Mouse (Mus musculus): ENCODE measurements at regions not wholly inside any gene's neighbourhood (a gene's known extent, or its start where the extent isn't known, plus 50 kb on each side); places are given as distances from the start of the nearest gene placed in this dataset.

DNA sequence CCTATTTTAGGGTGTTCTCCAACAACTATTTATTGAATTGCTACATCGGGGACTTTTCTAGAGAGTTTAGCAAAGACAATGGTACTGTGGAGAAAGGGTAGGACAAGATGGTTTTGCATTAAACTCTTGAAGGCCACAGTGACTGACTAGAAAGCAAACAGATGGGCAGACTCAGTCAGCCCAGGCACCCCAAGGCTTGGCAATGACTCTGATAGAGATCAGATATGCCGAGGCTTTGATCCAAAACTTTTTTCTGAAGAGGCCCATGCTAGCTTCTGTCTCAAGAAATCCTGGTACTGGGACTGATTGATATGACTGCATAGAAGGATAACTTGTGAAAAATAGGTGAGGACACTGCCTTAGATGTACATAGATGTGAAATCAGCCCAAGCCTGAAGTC is 197.9 kb upstream of the Akr1e1 start:
- no peak for DNase-seq (ENCODE audit: extremely low read depth)
- dilution Hi-C loops (cut with MboI; ENCODE audit: extremely low pct_ligation_motif_present, extremely low pct_unique_long_range_greater_than_20kb, low sequenced_read_pairs), result no loop called here
- Histone ChIP-seq H3K4me3 (replicated peaks in 1 of 3; ENCODE audit: low read depth in 2 of 3, low read length in 2 of 3, poor library complexity in 1 of 3) (no peak overlapping the region), H3K9ac (ENCODE audit: insufficient read depth, low read depth) (no peak overlapping the region), H3K27ac (ENCODE audit: insufficient read depth, low read depth) (no peak overlapping the region), H3K4me2 (ENCODE audit: insufficient read depth, low read depth, poor library complexity, severe bottlenecking) (no peak overlapping the region), H3K4me1 (ENCODE audit: control insufficient read depth in 1 of 2, insufficient read depth in 2 of 2) (no peaks in the 10 kb centered on the region), H3K27me3 (replicated peaks) (no peaks in the 10 kb centered on the region), H3K36me3 (replicated peaks in 1 of 2; ENCODE audit: control insufficient read depth in 1 of 2, insufficient read depth in 1 of 2, low read length in 1 of 2) (no peaks in the 10 kb centered on the region), H3K9me3 (replicated peaks; ENCODE audit: low read length) (no peaks in the 10 kb centered on the region), H3K79me2 (replicated peaks; ENCODE audit: control insufficient read depth, extremely low read depth, insufficient read depth, poor library complexity, severe bottlenecking) (no peaks in the 10 kb centered on the region)
- TF ChIP-seq SMC3 (IDR thresholded peaks at IDR 0.05; ENCODE audit: low read depth, low read length) (no peak), MXI1 (IDR thresholded peaks at IDR 0.05; ENCODE audit: low read depth, low read length) (no peak), USF2 (conservative IDR thresholded peaks at IDR 0.05; ENCODE audit: low read depth, low read length) (no peak), E2F4 (IDR thresholded peaks at IDR 0.05; ENCODE audit: insufficient replicate concordance, low read depth, low read length) (no peak), NELFE (IDR thresholded peaks at IDR 0.05; ENCODE audit: low read depth, low read length) (no peak), KAT2A (IDR thresholded peaks at IDR 0.05; ENCODE audit: insufficient replicate concordance, low read length) (no peak)
- in situ Hi-C loops (cut with MboI; ENCODE audit: low pct_ligation_motif_present, low pct_unique_long_range_greater_than_20kb, low sequenced_read_pairs), result no loop called here

- Histone ChIP-seq H3K79me2 (replicated peaks; ENCODE audit: control insufficient read depth, extremely low read depth, insufficient read depth, poor library complexity, severe bottlenecking) (no peaks in the 10 kb centered on the region), H3K4me1 (ENCODE audit: control insufficient read depth in 1 of 2, insufficient read depth in 2 of 2) (no peaks in the 10 kb centered on the region), H3K27ac (ENCODE audit: insufficient read depth, low read depth) (no peak overlapping the region), H3K9me3 (replicated peaks; ENCODE audit: low read length) (no peaks in the 10 kb centered on the region), H3K4me3 (replicated peaks in 1 of 3; ENCODE audit: low read depth in 2 of 3, low read length in 2 of 3, poor library complexity in 1 of 3) (no peak overlapping the region), H3K4me2 (ENCODE audit: insufficient read depth, low read depth, poor library complexity, severe bottlenecking) (no peak overlapping the region), H3K36me3 (replicated peaks in 1 of 2; ENCODE audit: control insufficient read depth in 1 of 2, insufficient read depth in 1 of 2, low read length in 1 of 2) (no peaks in the 10 kb centered on the region), H3K27me3 (replicated peaks) (no peaks in the 10 kb centered on the region), H3K9ac (ENCODE audit: insufficient read depth, low read depth) (no peak overlapping the region)
- in situ Hi-C loops (cut with MboI; ENCODE audit: low pct_ligation_motif_present, low pct_unique_long_range_greater_than_20kb, low sequenced_read_pairs) (no loop called here), dilution Hi-C loops (cut with MboI; ENCODE audit: extremely low pct_ligation_motif_present, extremely low pct_unique_long_range_greater_than_20kb, low sequenced_read_pairs) (no loop called here)
- no peak for DNase-seq (ENCODE audit: extremely low read depth)
- TF ChIP-seq EP300 (IDR thresholded peaks at IDR 0.05; ENCODE audit: low read length), result no peak
- no peak for TF ChIP-seq MYC (IDR thresholded peaks at IDR 0.05; ENCODE audit: low read depth, low read length)
- TF ChIP-seq ZNF384 (IDR thresholded peaks at IDR 0.05; ENCODE audit: low read depth, low read length), result no peak
- no peak for TF ChIP-seq ELF1 (IDR thresholded peaks at IDR 0.05; ENCODE audit: low read depth, low read length)
- no peak for TF ChIP-seq MEF2A (IDR thresholded peaks at IDR 0.05; ENCODE audit: borderline replicate concordance, low read depth, low read length)
- TF ChIP-seq RAD21 (IDR thresholded peaks at IDR 0.05; ENCODE audit: low read depth, low read length), result no peak
- no peak for TF ChIP-seq PAX5 (IDR thresholded peaks at IDR 0.05; ENCODE audit: low read length)
- no peak for TF ChIP-seq MAFK (IDR thresholded peaks at IDR 0.05; ENCODE audit: insufficient replicate concordance, low read length)
- TF ChIP-seq TCF12 (IDR thresholded peaks at IDR 0.05; ENCODE audit: low read depth, low read length), result no peak
- TF ChIP-seq RCOR1 (conservative IDR thresholded peaks at IDR 0.05; ENCODE audit: low read depth, low read length), result no peak
- no peak for TF ChIP-seq ZMIZ1 (IDR thresholded peaks at IDR 0.05; ENCODE audit: low read depth, low read length)
These were observed 191.7 kb upstream of the Akr1e1 start for GRCm38 (mm10) chr13:4800666-4801065.
